Mouse (Mus musculus) megakaryocyte progenitor cell, adult 5-6 weeks (primary cell): ENCODE measurements around the gene Kctd6. TPM values are rescaled to one million over a fixed set of nuclear protein-coding genes. Genes with fewer than 3 reads are reported as not detected.
A peak's percentile ranks its signal among the peaks of the same experiment; 100 is the strongest.
"Not testable (repeated sequence)": the region's sequence is repeated elsewhere in the genome, so short reads cannot be mapped to it uniquely, and the experiment has no call there.

Source experiments
- ATAC-seq: replicated peaks from 2 replicates; pipeline ENCODE4 v1.8.0; 2016; ENCODE audit warnings: mild to moderate bottlenecking, moderate TSS enrichment, inconsistent platforms; ENCODE audit not compliant: poor library complexity
- total RNA-seq, 2 experiments: library from RNA; stranded (forward) in 1 of 2; stranded (reverse) in 1 of 2; fragments of 157-497, 149-512 nt in 1 of 2; fragments of 200-1000 nt in 1 of 2; gene quantifications; 2 replicates each; pipeline versions ENCODE4 v1.2.3 to v1.2.4; 2015 to 2017

The Kctd6 gene
- total RNA-seq, 2 experiments from 2014 or later = 3.9 to 4.7 TPM

GRCm38 (mm10) chr14:8249206-8249605 is 35.3 kb downstream of the Kctd6 start:
- ATAC-seq = no peak

DNA sequence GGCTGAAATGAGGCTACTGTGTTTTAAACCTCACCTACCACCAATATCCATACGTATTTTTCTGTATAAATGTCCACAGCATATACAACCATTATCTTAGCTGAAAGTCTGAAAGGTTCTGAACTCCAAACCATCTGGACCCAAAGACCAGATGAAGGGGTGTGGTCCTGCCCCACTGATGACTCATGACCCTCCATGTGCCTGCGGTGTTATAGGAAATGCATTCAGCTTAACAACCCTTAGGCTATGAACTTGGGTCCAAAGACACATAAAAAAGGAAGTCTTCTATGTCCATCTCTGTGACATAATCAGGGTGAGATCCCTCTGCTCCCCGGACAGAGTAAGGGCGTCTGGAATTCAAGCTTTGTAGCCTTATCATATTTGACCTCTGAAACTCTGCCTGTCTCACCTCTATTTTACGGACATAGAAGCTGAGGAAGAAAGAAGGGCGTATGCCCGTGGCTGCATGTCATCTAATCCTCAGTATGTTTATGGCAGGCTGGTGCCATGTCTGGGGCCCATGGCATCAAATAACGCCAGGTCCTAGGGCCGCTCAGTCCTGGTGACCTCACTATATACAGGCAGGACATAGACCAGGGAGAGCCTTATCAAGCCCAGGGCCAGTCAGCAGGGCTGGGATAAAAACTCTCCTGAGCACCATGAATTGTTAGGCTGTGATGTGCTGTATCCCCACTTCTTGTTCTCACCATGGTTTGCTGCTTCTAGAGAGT is 36.4 kb downstream of the Kctd6 start:
- ATAC-seq = no peak

DNA sequence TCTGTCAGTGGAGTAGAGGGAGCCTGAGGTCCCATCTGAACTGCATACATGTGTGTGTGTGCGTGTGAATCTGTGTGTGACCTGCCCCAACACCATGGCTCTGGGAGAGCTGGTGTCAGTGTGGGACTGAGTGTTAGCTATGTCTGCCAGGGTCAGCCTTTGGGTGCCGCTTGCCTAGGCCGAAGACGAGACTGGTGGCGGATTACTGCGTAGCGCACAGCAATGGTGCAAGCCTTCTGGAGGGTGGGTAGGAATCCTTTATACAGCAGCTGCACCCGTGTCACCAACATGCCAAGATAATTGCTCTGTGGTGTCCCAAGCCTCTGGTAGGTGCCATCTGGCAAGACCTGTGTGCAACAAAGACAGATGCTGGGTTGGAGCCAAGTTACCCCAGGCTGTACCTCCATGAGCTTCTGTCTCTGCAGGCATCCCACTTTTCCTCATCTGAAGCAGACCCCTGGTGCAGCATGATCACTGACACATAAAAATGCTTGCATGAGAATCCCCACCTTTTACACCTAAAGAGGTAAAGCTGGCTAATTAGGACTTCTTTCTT is 37.5 kb downstream of the Kctd6 start:
- no peak for ATAC-seq

GRCm38 (mm10) chr14:8255076-8255729 is 41.3 kb downstream of the Kctd6 start:
- peak; percentile 83 for ATAC-seq

DNA sequence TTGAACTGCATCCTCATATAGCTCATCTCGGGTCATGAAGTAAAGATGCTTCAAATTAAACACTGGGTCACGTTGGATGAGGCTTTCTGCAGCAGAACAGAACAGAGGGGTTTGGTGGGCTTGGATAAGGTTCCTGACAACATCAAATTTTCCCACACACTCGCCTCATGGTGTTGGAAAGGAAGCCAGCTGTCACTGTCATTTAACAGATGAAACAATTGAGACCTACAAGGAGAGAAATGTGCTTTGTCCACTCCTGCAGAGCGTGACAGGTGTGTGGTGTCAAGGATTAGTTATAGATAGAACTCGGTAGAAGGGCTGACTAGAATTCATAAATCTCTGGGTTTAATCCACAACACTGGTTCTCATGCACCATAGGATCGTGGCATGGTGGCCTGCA is 42.1 kb downstream of the Kctd6 start:
- no peak for ATAC-seq

- no peak for ATAC-seq
These were observed 42.9 kb downstream of the Kctd6 start for GRCm38 (mm10) chr14:8256881-8257280.

- no peak for ATAC-seq
These were observed 43.8 kb downstream of the Kctd6 start for GRCm38 (mm10) chr14:8257521-8258334.

- ATAC-seq = no peak
These were observed 44.3 kb downstream of the Kctd6 start for GRCm38 (mm10) chr14:8258335-8258627.

GRCm38 (mm10) chr14:8258752-8259151 is 44.8 kb downstream of the Kctd6 start:
- peak; percentile 35; the same call in 1 of the 2 replicates for ATAC-seq

DNA sequence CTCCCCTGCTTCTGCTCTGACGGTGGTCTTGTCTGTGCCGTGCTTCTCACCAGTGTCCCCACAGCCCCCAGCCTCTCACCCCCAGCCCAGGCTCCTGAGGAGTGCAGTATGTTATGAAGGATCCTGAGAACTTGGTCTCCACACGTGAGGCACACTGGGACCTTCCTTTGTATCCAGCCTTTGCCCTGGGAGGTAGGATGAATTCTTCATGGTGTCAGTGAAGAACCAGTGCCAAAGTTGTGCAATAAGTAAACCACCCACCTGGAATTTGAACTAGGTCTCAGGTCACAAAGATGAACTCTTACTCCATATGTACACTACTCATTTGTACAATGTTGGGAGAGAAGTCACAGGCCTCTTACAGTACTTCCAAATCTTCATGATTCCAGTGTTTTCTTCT is 45.2 kb downstream of the Kctd6 start, which contains the start of gene Acox2:
Gene Acox2 (minus strand): TSS at position 188 of the 400 bp plus-strand sequence.
- ATAC-seq = no peak

GRCm38 (mm10) chr14:8260214-8260613 is 46.3 kb downstream of the Kctd6 start:
- ATAC-seq = no peak

- no peak for ATAC-seq
These were observed 48.3 kb downstream of the Kctd6 start for GRCm38 (mm10) chr14:8262242-8262641.

- ATAC-seq = no peak
These were observed 50.4 kb downstream of the Kctd6 start for GRCm38 (mm10) chr14:8264378-8264777.

- ATAC-seq = not testable (repeated sequence)
These were observed 57.3 kb downstream of the Kctd6 start for GRCm38 (mm10) chr14:8271281-8271680.

Other genes starting within 250 kb of the Kctd6 start
- 0.05 and 0.12 TPM in 2 replicates for gene Dnase1l3, start 219.6 kb upstream of the Kctd6 start, total RNA-seq (2015)
- not detected in 2 replicates for gene Dnase1l3, start 219.6 kb upstream of the Kctd6 start, total RNA-seq (2017)
- 0.47 and 0.56 TPM in 2 replicates for gene Abhd6, start 211.2 kb upstream of the Kctd6 start, total RNA-seq (2015)
- gene Abhd6, start 211.2 kb upstream of the Kctd6 start, total RNA-seq (2017) = 0.54 TPM in 2 replicates
- gene Rpp14, start 133.8 kb upstream of the Kctd6 start, total RNA-seq (2015) = 49.6 and 57.2 TPM in 2 replicates
- 67.5 and 78.5 TPM in 2 replicates for gene Rpp14, start 133.8 kb upstream of the Kctd6 start, total RNA-seq (2017)
- gene Pxk, start 115.9 kb upstream of the Kctd6 start, total RNA-seq (2015) = 34.7 and 47.1 TPM in 2 replicates
- 27.2 and 28.7 TPM in 2 replicates for gene Pxk, start 115.9 kb upstream of the Kctd6 start, total RNA-seq (2017)
- gene Pdhb, start 41.1 kb upstream of the Kctd6 start, total RNA-seq (2015) = 84.6 and 98.4 TPM in 2 replicates
- gene Pdhb, start 41.1 kb upstream of the Kctd6 start, total RNA-seq (2017) = 144 and 170 TPM in 2 replicates
- gene Acox2, start 45.2 kb downstream of the Kctd6 start, total RNA-seq (2015) = not detected in 2 replicates
- gene Acox2, start 45.2 kb downstream of the Kctd6 start, total RNA-seq (2017) = not detected in 2 replicates
- not detected in 2 replicates for gene Fam107a, start 103.9 kb downstream of the Kctd6 start, total RNA-seq (2015)
- gene Fam107a, start 103.9 kb downstream of the Kctd6 start, total RNA-seq (2017) = not detected in 2 replicates
- not detected in 2 replicates for gene Oit1, start 164.6 kb downstream of the Kctd6 start, total RNA-seq (2015)
- not detected in 2 replicates for gene Oit1, start 164.6 kb downstream of the Kctd6 start, total RNA-seq (2017)